14 mouse cellular contexts compared by ENCODE assay signal in genomic region chr10:17333676-17334075, GRCm38 (mm10).
DNase-seq lines count a peak whose midpoint lies in the region; ATAC-seq and TF ChIP-seq lines count a peak whose summit lies in the region.
"Had no signal": no experiment of that assay in that cellular context is flagged by ENCODE, and none has a peak within 500 bp of the region (broad histone marks: within the 10 kb centered on the region; RNA-seq: fewer than 3 reads in every experiment).

No protein-coding gene starts in this region.

- TF ChIP-seq CTCF in forebrain, postnatal 0 days (IDR thresholded peaks at IDR 0.05; ENCODE audit: low read depth) = no peak

- no peaks in the 10 kb centered on the region for H3K36me3 ChIP-seq in forebrain, embryonic 12.5 days (replicated peaks)
- H3K36me3 ChIP-seq in forebrain, postnatal 0 days (ENCODE audit: insufficient read depth) = no peaks in the 10 kb centered on the region
- H3K36me3 ChIP-seq in kidney, embryonic 15.5 days = no peaks in the 10 kb centered on the region
- H3K36me3 ChIP-seq in midbrain, embryonic 13.5 days = no peaks in the 10 kb centered on the region
- H3K36me3 ChIP-seq: neural tube, embryonic 12.5 days had no signal

- 0 out of 2 replicates have a peak, but pooled peaks have one; percentile 1 for ATAC-seq in forebrain, embryonic 12.5 days (ENCODE audit: low FRiP score)
- ATAC-seq in forebrain, postnatal 0 days = no peak
- ATAC-seq in kidney, embryonic 15.5 days (replicated peaks; ENCODE audit: low FRiP score) = peak; percentile 80
- ATAC-seq in midbrain, embryonic 13.5 days = 0 out of 2 replicates have a peak, but pooled peaks have one; percentile 21

- no peaks in the 10 kb centered on the region for H3K9me3 ChIP-seq in forebrain, embryonic 12.5 days
- H3K9me3 ChIP-seq in forebrain, postnatal 0 days (ENCODE audit: low read length) = no peaks in the 10 kb centered on the region
- no peaks in the 10 kb centered on the region for H3K9me3 ChIP-seq in kidney, embryonic 15.5 days (replicated peaks)
- no peaks in the 10 kb centered on the region for H3K9me3 ChIP-seq in midbrain, embryonic 13.5 days
- H3K9me3 ChIP-seq: neural tube, embryonic 12.5 days had no signal

- DNase-seq in forebrain, postnatal 0 days = no peak
- DNase-seq in kidney, adult 11 months = no peak
- DNase-seq in retina, embryonic 14.5 days (ENCODE audit: low spot score) = peak; percentile 20
- DNase-seq in retina, postnatal 1 day = no peak
- no peak for DNase-seq in frontal cortex, postnatal 10 days (ENCODE audit: low spot score in 2 of 2)
- DNase-seq: cerebellum, adult 9-11 months; heart, postnatal 4 days; kidney, postnatal 10 days; layer of hippocampus, postnatal 36 days; thymus, postnatal 25 days had no signal

- no peak overlapping the region for H3K4me3 ChIP-seq in forebrain, embryonic 12.5 days (replicated peaks)
- no peak overlapping the region for H3K4me3 ChIP-seq in forebrain, postnatal 0 days (ENCODE audit: low read depth, low read length)
- no peak overlapping the region for H3K4me3 ChIP-seq in kidney, embryonic 15.5 days (replicated peaks)
- no peak overlapping the region for H3K4me3 ChIP-seq in midbrain, embryonic 13.5 days (replicated peaks)
- H3K4me3 ChIP-seq: neural tube, embryonic 12.5 days had no signal

- peaks cover 43% of the 10 kb centered on the region for H3K4me1 ChIP-seq in forebrain, embryonic 12.5 days
- peaks cover 16% of the 10 kb centered on the region for H3K4me1 ChIP-seq in forebrain, postnatal 0 days (ENCODE audit: insufficient read depth)
- peaks cover 30% of the 10 kb centered on the region for H3K4me1 ChIP-seq in kidney, embryonic 15.5 days
- peaks cover 38% of the 10 kb centered on the region for H3K4me1 ChIP-seq in midbrain, embryonic 13.5 days (replicated peaks)

- WGBS in forebrain, embryonic 12.5 days = 9% methylated on average over 6 of the region's 6 CpGs
- 20% methylated on average over 6 of the region's 6 CpGs for WGBS in forebrain, postnatal 0 days
- WGBS in kidney, embryonic 15.5 days = 21% methylated on average over 6 of the region's 6 CpGs
- WGBS in midbrain, embryonic 13.5 days = 5% methylated on average over 6 of the region's 6 CpGs

- no peaks in the 10 kb centered on the region for H3K27me3 ChIP-seq in forebrain, embryonic 12.5 days
- H3K27me3 ChIP-seq in forebrain, postnatal 0 days (ENCODE audit: insufficient read depth, low read length) = no peaks in the 10 kb centered on the region
- no peaks in the 10 kb centered on the region for H3K27me3 ChIP-seq in kidney, embryonic 15.5 days
- H3K27me3 ChIP-seq in midbrain, embryonic 13.5 days = no peaks in the 10 kb centered on the region
- H3K27me3 ChIP-seq: neural tube, embryonic 12.5 days had no signal

- no peak overlapping the region for H3K9ac ChIP-seq in forebrain, embryonic 12.5 days
- no peak overlapping the region for H3K9ac ChIP-seq in forebrain, postnatal 0 days
- H3K9ac ChIP-seq in kidney, embryonic 15.5 days = no peak overlapping the region
- H3K9ac ChIP-seq in midbrain, embryonic 13.5 days (replicated peaks) = no peak overlapping the region
- H3K9ac ChIP-seq: neural tube, embryonic 12.5 days had no signal

- H3K4me2 ChIP-seq in forebrain, embryonic 12.5 days = no peak overlapping the region
- H3K4me2 ChIP-seq in forebrain, postnatal 0 days (ENCODE audit: low read depth) = no peak overlapping the region
- no peak overlapping the region for H3K4me2 ChIP-seq in kidney, embryonic 15.5 days
- H3K4me2 ChIP-seq in midbrain, embryonic 13.5 days (replicated peaks) = no peak overlapping the region
- H3K4me2 ChIP-seq: neural tube, embryonic 12.5 days had no signal

- H3K27ac ChIP-seq in forebrain, embryonic 12.5 days = no peak overlapping the region
- H3K27ac ChIP-seq in forebrain, postnatal 0 days (ENCODE audit: low read depth, low read length) = no peak overlapping the region
- no peak overlapping the region for H3K27ac ChIP-seq in kidney, embryonic 15.5 days
- H3K27ac ChIP-seq in midbrain, embryonic 13.5 days = no peak overlapping the region
- H3K27ac ChIP-seq: neural tube, embryonic 12.5 days had no signal
